Comparison of ENCODE assay signal across 28 mouse cellular contexts in the genomic region with DNA sequence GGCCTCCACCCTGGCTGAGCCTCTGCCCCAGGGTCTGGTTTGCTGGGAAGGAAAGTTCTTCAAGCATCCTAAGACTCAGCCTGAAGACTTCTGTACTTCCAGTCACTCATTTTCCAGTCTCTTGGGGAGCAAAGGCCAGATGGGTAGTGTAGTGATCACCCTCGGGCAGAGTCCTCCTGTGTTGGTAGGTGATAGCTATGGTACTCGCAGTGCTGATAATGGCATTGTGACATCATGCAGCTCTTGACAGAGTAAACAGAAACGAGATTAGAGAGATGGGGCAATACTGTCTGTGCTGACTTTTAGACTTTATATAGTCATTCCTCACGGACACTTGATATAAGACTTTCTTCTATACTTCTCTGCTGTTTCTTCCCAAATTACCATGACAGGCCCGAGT. TPM values are rescaled to one million over a fixed set of nuclear protein-coding genes. Genes with fewer than 3 reads are reported as not detected.
DNase-seq lines count a peak whose midpoint lies in the region; ATAC-seq and TF ChIP-seq lines count a peak whose summit lies in the region.
"Had no signal": no experiment of that assay in that cellular context is flagged by ENCODE, and none has a peak within 500 bp of the region (broad histone marks: within the 10 kb centered on the region; RNA-seq: fewer than 3 reads in every experiment).

No protein-coding gene starts in this region.

- ATAC-seq in intestine, postnatal 0 days = peak; percentile 87
- ATAC-seq in liver, embryonic 14.5 days (ENCODE audit: insufficient read depth) = peak; percentile 79
- no peak for ATAC-seq in hindbrain, embryonic 14.5 days (ENCODE audit: low FRiP score)
- ATAC-seq: lung, postnatal 0 days had no signal

- in situ Hi-C loops in CH12.LX (cut with MboI; ENCODE audit: low pct_ligation_motif_present, low pct_unique_long_range_greater_than_20kb, low sequenced_read_pairs) = no loop called here

- no peaks in the 10 kb centered on the region for H3K79me2 ChIP-seq in CH12.LX (replicated peaks; ENCODE audit: control insufficient read depth, extremely low read depth, insufficient read depth, poor library complexity, severe bottlenecking)

- H3K4me3 ChIP-seq in CH12.LX (replicated peaks in 1 of 3; ENCODE audit: low read depth in 2 of 3, low read length in 2 of 3, poor library complexity in 1 of 3) = no peak overlapping the region
- H3K4me3 ChIP-seq in intestine, postnatal 0 days (ENCODE audit: low read depth, low read length) = no peak overlapping the region
- H3K4me3 ChIP-seq in liver, embryonic 14.5 days (ENCODE audit: insufficient read depth in 1 of 2, low read depth in 2 of 2, low read length in 2 of 2) = no peak overlapping the region
- H3K4me3 ChIP-seq in small intestine, adult 2 months (ENCODE audit: low read depth, low read length) = no peak overlapping the region
- no peak overlapping the region for H3K4me3 ChIP-seq in hindbrain, embryonic 14.5 days (replicated peaks; ENCODE audit: low read length)
- no peak overlapping the region for H3K4me3 ChIP-seq in kidney, adult 2 months (ENCODE audit: insufficient read depth, low read depth, low read length)
- H3K4me3 ChIP-seq: embryonic facial prominence, embryonic 12.5 days; erythroblast, embryonic 14.5 days; forebrain, embryonic 12.5 days; heart, embryonic 15.5 days; hindbrain, embryonic 13.5 days; limb, embryonic 15.5 days; midbrain, embryonic 12.5 days had no signal

- no peak for TF ChIP-seq POLR2A in CH12.LX (IDR thresholded peaks at IDR 0.05; ENCODE audit: low read depth, low read length)
- TF ChIP-seq POLR2A in small intestine, adult 2 months (IDR thresholded peaks at IDR 0.05; ENCODE audit: low read depth, low read length) = no peak
- no peak for TF ChIP-seq POLR2A in kidney, adult 2 months (IDR thresholded peaks at IDR 0.05; ENCODE audit: low read depth, low read length)

- no peak for DNase-seq in CH12.LX (ENCODE audit: extremely low read depth)
- peak in 1 of 3 experiments; percentile 50 for DNase-seq in liver, embryonic 14.5 days (ENCODE audit: low read depth in 3 of 3, low spot score in 3 of 3)
- DNase-seq in hindbrain, embryonic 14.5 days (ENCODE audit: low spot score) = no peak
- DNase-seq in kidney, adult 2 months = no peak
- no peak for DNase-seq in frontal cortex, adult 2 months (ENCODE audit: extremely low spot score in 1 of 2, low spot score in 1 of 2)
- DNase-seq in layer of hippocampus, adult 11-12 months (ENCODE audit: low spot score) = no peak
- DNase-seq: cerebellum, adult 11-12 months; cerebellum, postnatal 14 days; gastrocnemius, postnatal 36 days; heart, postnatal 36 days; kidney, adult 18-20 months; kidney, postnatal 10 days; left cerebral cortex, postnatal 4 days; retina, postnatal 1 day had no signal

- H3K27ac ChIP-seq in CH12.LX (ENCODE audit: insufficient read depth, low read depth) = no peak overlapping the region
- H3K27ac ChIP-seq in intestine, postnatal 0 days (ENCODE audit: low read depth, low read length) = peak overlapping the region; percentile 85
- H3K27ac ChIP-seq in liver, embryonic 14.5 days = no peak overlapping the region
- peak overlapping the region; percentile 99 for H3K27ac ChIP-seq in small intestine, adult 2 months (ENCODE audit: insufficient read depth, low read depth, low read length)
- H3K27ac ChIP-seq in hindbrain, embryonic 14.5 days = no peak overlapping the region
- no peak overlapping the region for H3K27ac ChIP-seq in kidney, adult 2 months (ENCODE audit: insufficient read depth, low read depth, low read length)
- H3K27ac ChIP-seq: embryonic facial prominence, embryonic 12.5 days; forebrain, embryonic 12.5 days; heart, embryonic 15.5 days; hindbrain, embryonic 13.5 days; limb, embryonic 15.5 days; midbrain, embryonic 12.5 days had no signal

- no peak for TF ChIP-seq EP300 in CH12.LX (IDR thresholded peaks at IDR 0.05; ENCODE audit: low read length)
- TF ChIP-seq EP300 in liver, embryonic 14.5 days (IDR thresholded peaks at IDR 0.05; ENCODE audit: low read depth) = peak; percentile 40; the same call in 1 of the 2 replicates

- TF ChIP-seq CTCF in CH12.LX (conservative IDR thresholded peaks at IDR 0.05 in 1 of 2, IDR thresholded peaks at IDR 0.05 in 1 of 2; ENCODE audit: low read depth in 2 of 2, low read length in 2 of 2) = no peak
- no peak for TF ChIP-seq CTCF in intestine, postnatal 0 days (IDR thresholded peaks at IDR 0.05; ENCODE audit: low read depth)
- TF ChIP-seq CTCF in liver, embryonic 14.5 days (IDR thresholded peaks at IDR 0.05; ENCODE audit: low read depth) = no peak
- no peak for TF ChIP-seq CTCF in small intestine, adult 2 months (IDR thresholded peaks at IDR 0.05; ENCODE audit: extremely low read depth, insufficient read length, insufficient replicate concordance, low read depth, low read length)
- TF ChIP-seq CTCF in kidney, adult 2 months (conservative IDR thresholded peaks at IDR 0.05; ENCODE audit: insufficient read depth, insufficient read length, low read depth, low read length) = no peak

- no peak for TF ChIP-seq RAD21 in CH12.LX (IDR thresholded peaks at IDR 0.05; ENCODE audit: low read depth, low read length)

- no peak overlapping the region for H3K9ac ChIP-seq in CH12.LX (ENCODE audit: insufficient read depth, low read depth)
- H3K9ac ChIP-seq in intestine, postnatal 0 days (ENCODE audit: low read depth, low read length) = no peak overlapping the region
- no peak overlapping the region for H3K9ac ChIP-seq in liver, embryonic 14.5 days (replicated peaks)
- H3K9ac ChIP-seq in hindbrain, embryonic 14.5 days = no peak overlapping the region
- H3K9ac ChIP-seq: embryonic facial prominence, embryonic 12.5 days; forebrain, embryonic 12.5 days; heart, embryonic 15.5 days; hindbrain, embryonic 13.5 days; limb, embryonic 15.5 days; midbrain, embryonic 12.5 days had no signal

- H3K4me1 ChIP-seq in CH12.LX (ENCODE audit: control insufficient read depth in 1 of 2, insufficient read depth in 2 of 2) = peaks cover 19 to 42% of the 10 kb centered on the region in 2 experiments
- H3K4me1 ChIP-seq in intestine, postnatal 0 days (replicated peaks; ENCODE audit: control insufficient read depth, insufficient read depth, low read length) = peaks cover 21% of the 10 kb centered on the region
- peaks cover 0 to 36% of the 10 kb centered on the region in 2 experiments for H3K4me1 ChIP-seq in liver, embryonic 14.5 days (replicated peaks; ENCODE audit: control insufficient read depth in 2 of 2, insufficient read depth in 2 of 2, low read length in 1 of 2)
- H3K4me1 ChIP-seq in small intestine, adult 2 months (ENCODE audit: control insufficient read depth, insufficient read depth, insufficient read length, low read length) = peaks cover 42% of the 10 kb centered on the region; the same call in 1 of the 2 replicates
- no peaks in the 10 kb centered on the region for H3K4me1 ChIP-seq in hindbrain, embryonic 14.5 days (replicated peaks; ENCODE audit: control insufficient read depth, insufficient read depth, low read length)
- no peaks in the 10 kb centered on the region for H3K4me1 ChIP-seq in kidney, adult 2 months (ENCODE audit: control insufficient read depth, insufficient read depth, low read length)
- H3K4me1 ChIP-seq: embryonic facial prominence, embryonic 12.5 days; forebrain, embryonic 12.5 days; hindbrain, embryonic 13.5 days; limb, embryonic 15.5 days; midbrain, embryonic 12.5 days had no signal

- dilution Hi-C loops in CH12.LX (cut with MboI; ENCODE audit: extremely low pct_ligation_motif_present, extremely low pct_unique_long_range_greater_than_20kb, low sequenced_read_pairs) = no loop called here

- peaks cover under 1 to 6% of the 10 kb centered on the region in 2 experiments for H3K36me3 ChIP-seq in CH12.LX (replicated peaks in 1 of 2; ENCODE audit: control insufficient read depth in 1 of 2, insufficient read depth in 1 of 2, low read length in 1 of 2)
- H3K36me3 ChIP-seq in intestine, postnatal 0 days (ENCODE audit: control insufficient read depth, insufficient read depth) = no peaks in the 10 kb centered on the region; the same call in 1 of the 2 replicates
- H3K36me3 ChIP-seq in liver, embryonic 14.5 days (replicated peaks; ENCODE audit: control insufficient read depth, insufficient read depth, low read depth) = no peaks in the 10 kb centered on the region
- no peaks in the 10 kb centered on the region for H3K36me3 ChIP-seq in small intestine, adult 2 months (ENCODE audit: control insufficient read depth, insufficient read depth, low read length)
- H3K36me3 ChIP-seq in hindbrain, embryonic 14.5 days (replicated peaks; ENCODE audit: control insufficient read depth, insufficient read depth) = no peaks in the 10 kb centered on the region
- no peaks in the 10 kb centered on the region for H3K36me3 ChIP-seq in kidney, adult 2 months (ENCODE audit: control insufficient read depth, insufficient read depth, low read length)
- H3K36me3 ChIP-seq: embryonic facial prominence, embryonic 12.5 days; heart, embryonic 15.5 days; hindbrain, embryonic 13.5 days; limb, embryonic 15.5 days had no signal

- peaks cover 4% of the 10 kb centered on the region for H3K9me3 ChIP-seq in CH12.LX (replicated peaks; ENCODE audit: low read length)
- no peaks in the 10 kb centered on the region for H3K9me3 ChIP-seq in intestine, postnatal 0 days (ENCODE audit: control insufficient read depth)
- H3K9me3 ChIP-seq in liver, embryonic 14.5 days (ENCODE audit: control insufficient read depth, low read length) = no peaks in the 10 kb centered on the region
- H3K9me3 ChIP-seq in hindbrain, embryonic 14.5 days (ENCODE audit: control insufficient read depth, low read length) = no peaks in the 10 kb centered on the region
- H3K9me3 ChIP-seq: embryonic facial prominence, embryonic 12.5 days; forebrain, embryonic 12.5 days; heart, embryonic 15.5 days; hindbrain, embryonic 13.5 days; limb, embryonic 15.5 days; midbrain, embryonic 12.5 days had no signal

- H3K27me3 ChIP-seq in CH12.LX (replicated peaks) = peaks cover 2% of the 10 kb centered on the region
- no peaks in the 10 kb centered on the region for H3K27me3 ChIP-seq in intestine, postnatal 0 days (replicated peaks; ENCODE audit: control insufficient read depth, insufficient read depth, low read length)
- H3K27me3 ChIP-seq in liver, embryonic 14.5 days (ENCODE audit: control insufficient read depth, insufficient read depth, low read length) = no peaks in the 10 kb centered on the region
- H3K27me3 ChIP-seq in small intestine, adult 2 months (ENCODE audit: control insufficient read depth, insufficient read depth, low read length) = no peaks in the 10 kb centered on the region
- H3K27me3 ChIP-seq in hindbrain, embryonic 14.5 days (ENCODE audit: control insufficient read depth, insufficient read depth, low read length) = no peaks in the 10 kb centered on the region
- H3K27me3 ChIP-seq in kidney, adult 2 months (replicated peaks; ENCODE audit: control insufficient read depth, insufficient read depth, low read length) = no peaks in the 10 kb centered on the region
- H3K27me3 ChIP-seq: embryonic facial prominence, embryonic 12.5 days; forebrain, embryonic 12.5 days; heart, embryonic 15.5 days; hindbrain, embryonic 13.5 days; limb, embryonic 15.5 days; midbrain, embryonic 12.5 days had no signal

- 38% methylated on average over 5 of the region's 5 CpGs for WGBS in intestine, postnatal 0 days
- WGBS in liver, embryonic 14.5 days (ENCODE audit: insufficient replicate concordance) = 25% methylated on average over 5 of the region's 5 CpGs
- 29% methylated on average over 5 of the region's 5 CpGs for whole genome bisulfite sequencing in small intestine, adult 2 months
- 91% methylated on average over 5 of the region's 5 CpGs for WGBS in hindbrain, embryonic 14.5 days
- 91% methylated on average over 5 of the region's 5 CpGs for WGBS in kidney, adult 2 months

- no peak overlapping the region for H3K4me2 ChIP-seq in CH12.LX (ENCODE audit: insufficient read depth, low read depth, poor library complexity, severe bottlenecking)
- H3K4me2 ChIP-seq in intestine, postnatal 0 days (replicated peaks; ENCODE audit: low read depth) = 0 out of 2 replicates have a peak overlapping the region, but pooled peaks have one; percentile 6
- H3K4me2 ChIP-seq in liver, embryonic 14.5 days (ENCODE audit: low read depth) = no peak overlapping the region
- H3K4me2 ChIP-seq in hindbrain, embryonic 14.5 days (replicated peaks) = no peak overlapping the region
- H3K4me2 ChIP-seq: embryonic facial prominence, embryonic 12.5 days; forebrain, embryonic 12.5 days; heart, embryonic 15.5 days; hindbrain, embryonic 13.5 days; limb, embryonic 15.5 days; midbrain, embryonic 12.5 days had no signal

RNA-seq across cellular contexts. Expression of a gene that starts 21.0 kb away (rescaled TPM):
- total RNA-seq in CH12.LX (2012; rRNA removed) (not detected in 2 replicates), CH12.LX (2014; rRNA removed) (not detected in 2 replicates)
- polyA plus RNA-seq in CH12.LX (2012; ENCODE audit: insufficient read length, low read depth) = not detected in 2 replicates
- 459 and 473 TPM in 2 replicates for polyA plus RNA-seq in intestine, postnatal 0 days (2015; fragmentation: Nextera tagmentation; extraction: Ambion mirVana)
- 1.7 and 1.9 TPM in 2 replicates for polyA plus RNA-seq in liver, embryonic 14.5 days (2012; rRNA removed)
- 1.4 and 1.5 TPM in 2 replicates for polyA plus RNA-seq in liver, embryonic 14.5 days (2014; fragmentation: Nextera tagmentation; extraction: Ambion mirVana)
- 2,067 and 2,412 TPM in 2 replicates for polyA plus RNA-seq in small intestine, adult 2 months (2012; rRNA removed)
- not detected in 2 replicates for polyA plus RNA-seq in hindbrain, embryonic 14.5 days (2014; fragmentation: Nextera tagmentation; extraction: Ambion mirVana)
- polyA plus RNA-seq in kidney, adult 2 months (2012; rRNA removed) = 0.10 and 0.11 TPM in 2 replicates
- 0.06 and 0.08 TPM in 2 replicates for polyA plus RNA-seq in frontal cortex, adult 2 months (2012; rRNA removed)
- total RNA-seq: adrenal gland, adult 18-20 months; gastrocnemius, adult 18-20 months; gastrocnemius, postnatal 36 days; layer of hippocampus, adult 18-20 months; layer of hippocampus, postnatal 14 days; left cerebral cortex, postnatal 4 days had no signal
- polyA plus RNA-seq: erythroblast, embryonic 14.5 days; hindbrain, embryonic 13.5 days; limb, embryonic 15.5 days had no signal

RNA-seq across cellular contexts. Expression of a gene that starts 56.7 kb away (rescaled TPM):
- total RNA-seq in CH12.LX (2012; rRNA removed) (11.5 and 20.1 TPM in 2 replicates), CH12.LX (2014; rRNA removed) (0.65 and 0.85 TPM in 2 replicates)
- 1.1 and 1.8 TPM in 2 replicates for polyA plus RNA-seq in CH12.LX (2012; ENCODE audit: insufficient read length, low read depth)
- polyA plus RNA-seq in intestine, postnatal 0 days (2015; fragmentation: Nextera tagmentation; extraction: Ambion mirVana) = 23.5 and 23.6 TPM in 2 replicates
- 13.7 and 14.1 TPM in 2 replicates for polyA plus RNA-seq in liver, embryonic 14.5 days (2012; rRNA removed)
- polyA plus RNA-seq in liver, embryonic 14.5 days (2014; fragmentation: Nextera tagmentation; extraction: Ambion mirVana) = 10.8 and 13.9 TPM in 2 replicates
- polyA plus RNA-seq in small intestine, adult 2 months (2012; rRNA removed) = 36.3 and 80.3 TPM in 2 replicates
- 27.1 and 27.2 TPM in 2 replicates for polyA plus RNA-seq in hindbrain, embryonic 14.5 days (2014; fragmentation: Nextera tagmentation; extraction: Ambion mirVana)
- 145 TPM in 2 replicates for polyA plus RNA-seq in kidney, adult 2 months (2012; rRNA removed)
- polyA plus RNA-seq in frontal cortex, adult 2 months (2012; rRNA removed) = 36.6 and 42.4 TPM in 2 replicates

Comparison
In these comparisons a context has a peak if more than half of its experiments do, and no peak if none do; other contexts are left out.
1. H3K27ac ChIP-seq: peak in intestine, postnatal 0 days (single experiment) and small intestine, adult 2 months (single experiment); none in CH12.LX (single experiment), liver, embryonic 14.5 days (single experiment), hindbrain, embryonic 14.5 days (single experiment) and kidney, adult 2 months (single experiment).
2. RNA of a gene that starts 21.0 kb away (polyA plus RNA-seq): 2,067 to 2,412 TPM in small intestine, adult 2 months and 459 to 473 TPM in intestine, postnatal 0 days; 1.4 to 1.9 TPM in liver, embryonic 14.5 days, 0.10 to 0.11 TPM in kidney, adult 2 months, 0.06 to 0.08 TPM in frontal cortex, adult 2 months, not detected in CH12.LX and not detected in hindbrain, embryonic 14.5 days; every median in the first group is over 100 times any median in the second.